Mouse (Mus musculus) stomach, postnatal 0 days (tissue): ENCODE measurements at regions not wholly inside any gene's neighbourhood (a gene's known extent, or its start where the extent isn't known, plus 50 kb on each side); places are given as distances from the start of the nearest gene placed in this dataset.

ENCODE experiments used
- CTCF ChIP-seq: IDR thresholded peaks from 2 replicates; pipeline ENCODE4 v1.5.1; 2016; ENCODE audit warnings: antibody characterized with exemption, low read depth, mild to moderate bottlenecking, moderate library complexity
- EP300 ChIP-seq: optimal IDR thresholded peaks from 2 replicates; pipeline ENCODE3; 2016; ENCODE audit warnings: antibody characterized with exemption

DNA sequence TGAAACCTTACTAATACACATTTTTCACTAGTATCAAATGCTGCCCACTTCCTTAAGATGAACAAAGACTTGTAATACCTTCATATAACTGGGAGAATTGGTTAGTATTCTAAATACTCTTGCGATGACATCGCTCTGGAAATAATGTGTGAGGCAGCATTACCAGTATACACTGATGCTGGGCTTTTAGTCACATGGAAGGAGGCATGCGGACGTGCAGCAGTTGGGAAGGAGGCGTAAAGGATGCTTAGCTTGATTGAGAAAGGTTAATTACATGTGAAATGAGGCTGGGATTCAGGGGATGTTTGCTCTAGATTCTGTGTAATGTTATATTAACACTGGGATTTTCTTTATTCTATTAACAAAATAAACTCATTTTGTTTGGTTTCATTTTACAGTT is 221.5 kb upstream of the Galnt5 start:
- TF ChIP-seq CTCF (no peak), EP300 (no peak)
